In genomic region chr4:139637847-139638246, GRCm38 (mm10) we compare ENCODE assay signal across 35 mouse cellular contexts. TPM values are rescaled to one million over a fixed set of nuclear protein-coding genes. Genes with fewer than 3 reads are reported as not detected.
DNase-seq lines count a peak whose midpoint lies in the region; ATAC-seq and TF ChIP-seq lines count a peak whose summit lies in the region.
"Had no signal": no experiment of that assay in that cellular context is flagged by ENCODE, and none has a peak within 500 bp of the region (broad histone marks: within the 10 kb centered on the region; RNA-seq: fewer than 3 reads in every experiment).

No protein-coding gene starts in this region.

- no peaks in the 10 kb centered on the region for H3K79me3 ChIP-seq in C2C12 (ENCODE audit: low read depth)

- peak; percentile 34; the same call in 1 of the 2 replicates for ATAC-seq in intestine, embryonic 16.5 days
- no peak for ATAC-seq in intestine, embryonic 15.5 days
- peak; percentile 68 for ATAC-seq in intestine, postnatal 0 days
- no peak for ATAC-seq in inflammation-experienced regulatory T-cells, adult 6 months
- ATAC-seq in megakaryocyte-erythroid progenitor cell, adult 5-6 weeks (replicated peaks; ENCODE audit: low FRiP score, low TSS enrichment, poor library complexity, severe bottlenecking) = no peak
- ATAC-seq: activated CD4-positive, CD25-positive, alpha-beta regulatory T cell, adult 4 months; forebrain, embryonic 13.5 days; forebrain, embryonic 16.5 days; hindbrain, postnatal 0 days had no signal

- WGBS in intestine, embryonic 16.5 days = 75% methylated on average over 9 of the region's 9 CpGs
- WGBS in intestine, embryonic 15.5 days = 80% methylated on average over 9 of the region's 9 CpGs
- 46% methylated on average over 9 of the region's 9 CpGs for WGBS in intestine, postnatal 0 days

- no peak overlapping the region for H3K27ac ChIP-seq in intestine, embryonic 16.5 days (ENCODE audit: low read length)
- no peak overlapping the region for H3K27ac ChIP-seq in intestine, embryonic 15.5 days
- H3K27ac ChIP-seq in intestine, postnatal 0 days (ENCODE audit: low read depth, low read length) = no peak overlapping the region
- H3K27ac ChIP-seq: forebrain, embryonic 10.5 days; forebrain, embryonic 13.5 days; heart, adult 2 months; heart, embryonic 10.5 days; heart, embryonic 13.5 days; hindbrain, embryonic 14.5 days; hindbrain, postnatal 0 days had no signal

- no peaks in the 10 kb centered on the region for H3K79me2 ChIP-seq in C2C12 (ENCODE audit: control insufficient read depth, insufficient read depth)

- H3K4me2 ChIP-seq in intestine, embryonic 16.5 days (ENCODE audit: low read depth, low read length) = no peak overlapping the region
- no peak overlapping the region for H3K4me2 ChIP-seq in intestine, embryonic 15.5 days (replicated peaks)
- H3K4me2 ChIP-seq in intestine, postnatal 0 days (replicated peaks; ENCODE audit: low read depth) = no peak overlapping the region
- H3K4me2 ChIP-seq: forebrain, embryonic 13.5 days; heart, embryonic 13.5 days; hindbrain, embryonic 14.5 days had no signal

- H3K36me3 ChIP-seq in intestine, embryonic 16.5 days (ENCODE audit: control insufficient read depth, insufficient read depth, low read length) = no peaks in the 10 kb centered on the region
- H3K36me3 ChIP-seq in intestine, embryonic 15.5 days = no peaks in the 10 kb centered on the region
- H3K36me3 ChIP-seq in C2C12 (ENCODE audit: control insufficient read depth, insufficient read depth) = no peaks in the 10 kb centered on the region
- H3K36me3 ChIP-seq in intestine, postnatal 0 days (ENCODE audit: control insufficient read depth, insufficient read depth) = peaks cover 8% of the 10 kb centered on the region; the same call in 1 of the 2 replicates
- H3K36me3 ChIP-seq: heart, embryonic 13.5 days had no signal

- no peak overlapping the region for H3K4me3 ChIP-seq in intestine, embryonic 16.5 days (ENCODE audit: low read length)
- no peak overlapping the region for H3K4me3 ChIP-seq in intestine, embryonic 15.5 days (replicated peaks)
- H3K4me3 ChIP-seq in C2C12 (ENCODE audit: insufficient read depth, poor library complexity, severe bottlenecking) = no peak overlapping the region
- no peak overlapping the region for H3K4me3 ChIP-seq in intestine, postnatal 0 days (ENCODE audit: low read depth, low read length)
- H3K4me3 ChIP-seq: forebrain, embryonic 10.5 days; forebrain, embryonic 13.5 days; heart, adult 2 months; heart, embryonic 10.5 days; heart, embryonic 13.5 days had no signal

- H3K9me3 ChIP-seq in intestine, embryonic 16.5 days (ENCODE audit: control insufficient read depth, low read length) = no peaks in the 10 kb centered on the region
- H3K9me3 ChIP-seq in intestine, embryonic 15.5 days = no peaks in the 10 kb centered on the region
- H3K9me3 ChIP-seq in intestine, postnatal 0 days (ENCODE audit: control insufficient read depth) = no peaks in the 10 kb centered on the region
- H3K9me3 ChIP-seq: forebrain, embryonic 10.5 days; forebrain, embryonic 13.5 days; heart, embryonic 10.5 days; heart, embryonic 13.5 days had no signal

- peaks cover 51% of the 10 kb centered on the region for H3K27me3 ChIP-seq in intestine, embryonic 16.5 days (replicated peaks; ENCODE audit: control insufficient read depth, insufficient read depth, low read length)
- peaks cover 39% of the 10 kb centered on the region for H3K27me3 ChIP-seq in intestine, embryonic 15.5 days (replicated peaks)
- no peaks in the 10 kb centered on the region for H3K27me3 ChIP-seq in C2C12 (ENCODE audit: control insufficient read depth, insufficient read depth, insufficient read length)
- peaks cover 80% of the 10 kb centered on the region for H3K27me3 ChIP-seq in intestine, postnatal 0 days (replicated peaks; ENCODE audit: control insufficient read depth, insufficient read depth, low read length)
- H3K27me3 ChIP-seq: CH12.LX had no signal

- no peak overlapping the region for H3K9ac ChIP-seq in intestine, embryonic 16.5 days (ENCODE audit: low read depth, low read length)
- no peak overlapping the region for H3K9ac ChIP-seq in intestine, embryonic 15.5 days
- H3K9ac ChIP-seq in intestine, postnatal 0 days (ENCODE audit: low read depth, low read length) = no peak overlapping the region
- H3K9ac ChIP-seq: forebrain, embryonic 13.5 days; heart, embryonic 13.5 days; hindbrain, embryonic 14.5 days had no signal

- peak; percentile 30 for DNase-seq in 3T3-L1 (ENCODE audit: low read depth, low spot score)
- no peak for DNase-seq in layer of hippocampus, postnatal 36 days
- DNase-seq: adrenal gland, adult 8-10 months; adrenal gland, postnatal 25 days; cerebellum, adult 18-20 months; cerebellum, adult 9-11 months; cerebellum, postnatal 25 days; gastrocnemius, postnatal 10 days; gastrocnemius, postnatal 36 days; heart, adult 2 months; heart, postnatal 14 days; heart, postnatal 4 days had no signal

- H3K4me1 ChIP-seq in intestine, embryonic 16.5 days (ENCODE audit: control insufficient read depth, insufficient read depth, low read length) = peaks cover 15% of the 10 kb centered on the region
- H3K4me1 ChIP-seq in intestine, embryonic 15.5 days (replicated peaks) = peaks cover 15% of the 10 kb centered on the region
- H3K4me1 ChIP-seq in intestine, postnatal 0 days (replicated peaks; ENCODE audit: control insufficient read depth, insufficient read depth, low read length) = 0 out of 2 replicates have a peak, but pooled peaks cover 3% of the 10 kb centered on the region

- H3ac ChIP-seq in C2C12 (ENCODE audit: control insufficient read depth, insufficient read length, low read depth) = no peak overlapping the region

- TF ChIP-seq CTCF in C2C12 (IDR thresholded peaks at IDR 0.05; ENCODE audit: control insufficient read depth, insufficient read depth, insufficient read length) = no peak
- TF ChIP-seq CTCF in intestine, postnatal 0 days (IDR thresholded peaks at IDR 0.05; ENCODE audit: low read depth) = no peak

TF ChIP-seq in C2C12, 6 proteins besides CTCF, POLR2A, EP300 and RAD21:
- TF ChIP-seq MYOG (IDR thresholded peaks at IDR 0.05; ENCODE audit: control insufficient read depth, extremely low read depth, insufficient read length) (no peak), CEBPB (IDR thresholded peaks at IDR 0.05; ENCODE audit: low read depth) (no peak), MAX (IDR thresholded peaks at IDR 0.05) (peak; percentile 78), FOSL1 (IDR thresholded peaks at IDR 0.05; ENCODE audit: insufficient read depth, low read length, poor library complexity, severe bottlenecking) (no peak), MYOD1 (IDR thresholded peaks at IDR 0.05; ENCODE audit: control insufficient read depth, insufficient read length, low read depth) (no peak), USF1 (IDR thresholded peaks at IDR 0.05; ENCODE audit: low read depth) (no peak)

RNA-seq across cellular contexts. Expression of gene Aldh4a1, which starts 15.2 kb away (rescaled TPM):
- polyA plus RNA-seq in intestine, embryonic 16.5 days (2015; fragmentation: Nextera tagmentation; extraction: Ambion mirVana) = 13.7 and 17.2 TPM in 2 replicates
- polyA plus RNA-seq in intestine, embryonic 15.5 days (2015; fragmentation: Nextera tagmentation; extraction: Ambion mirVana) = 14.4 and 17.1 TPM in 2 replicates
- 6.7 TPM for polyA plus RNA-seq in C2C12 (2012; fragmentation: generic; extraction: Trizol)
- 3.5 and 3.9 TPM in 2 replicates for polyA plus RNA-seq in intestine, postnatal 0 days (2015; fragmentation: Nextera tagmentation; extraction: Ambion mirVana)
- 10 to 100 TPM in 1 of 3 experiments, 1 to 10 TPM in 2; 7.5 to 12.0 (median 8.6) TPM for polyA plus RNA-seq in inflammation-experienced regulatory T-cells, adult 6 months (2017; shearing (Covaris generic))
- total RNA-seq in megakaryocyte-erythroid progenitor cell, adult 5-6 weeks (2014; fragmentation: Nextera tagmentation) = 8.0 and 13.2 TPM in 2 replicates
- 9.9 and 13.3 TPM in 2 replicates for total RNA-seq in megakaryocyte-erythroid progenitor cell, adult 5-6 weeks (2017)
- total RNA-seq in layer of hippocampus, postnatal 36 days (2021) = 10 to 100 TPM; 19.0 to 20.1 TPM

RNA-seq across cellular contexts. Expression of gene Tas1r2, which starts 15.5 kb away (rescaled TPM):
- not detected in 2 replicates for polyA plus RNA-seq in intestine, embryonic 16.5 days (2015; fragmentation: Nextera tagmentation; extraction: Ambion mirVana)
- not detected in 2 replicates for polyA plus RNA-seq in intestine, embryonic 15.5 days (2015; fragmentation: Nextera tagmentation; extraction: Ambion mirVana)
- 1.2 TPM for polyA plus RNA-seq in C2C12 (2012; fragmentation: generic; extraction: Trizol)
- polyA plus RNA-seq in intestine, postnatal 0 days (2015; fragmentation: Nextera tagmentation; extraction: Ambion mirVana) = not detected in 2 replicates
- not detected for polyA plus RNA-seq in inflammation-experienced regulatory T-cells, adult 6 months (2017; shearing (Covaris generic))
- total RNA-seq in megakaryocyte-erythroid progenitor cell, adult 5-6 weeks (2014; fragmentation: Nextera tagmentation) = not detected in 2 replicates
- not detected in 2 replicates for total RNA-seq in megakaryocyte-erythroid progenitor cell, adult 5-6 weeks (2017)
- not detected for total RNA-seq in layer of hippocampus, postnatal 36 days (2021)
- total RNA-seq: adrenal gland, adult 8-10 months; adrenal gland, postnatal 25 days; CH12.LX; common myeloid progenitor, adult 5-6 weeks; gastrocnemius, adult 18-20 months; gastrocnemius, postnatal 10 days; gastrocnemius, postnatal 36 days; granulocyte monocyte progenitor cell, adult 5-6 weeks; heart, adult 2 months; heart, postnatal 14 days; heart, postnatal 4 days; hindbrain, postnatal 0 days; MEL had no signal
- polyA plus RNA-seq: activated CD4-positive, CD25-positive, alpha-beta regulatory T cell, adult 4 months; embryonic facial prominence, embryonic 14.5 days; forebrain, embryonic 10.5 days; forebrain, embryonic 13.5 days; forebrain, embryonic 16.5 days; heart, adult 2 months; heart, embryonic 10.5 days; heart, embryonic 13.5 days; heart, embryonic 16.5 days; hindbrain, embryonic 11.5 days; hindbrain, embryonic 14.5 days; hindbrain, postnatal 0 days had no signal

RNA-seq across cellular contexts. Expression of gene Gm21969, which starts 34.9 kb away (rescaled TPM):
- polyA plus RNA-seq in intestine, embryonic 16.5 days (2015; fragmentation: Nextera tagmentation; extraction: Ambion mirVana) = not detected in 2 replicates
- not detected in 2 replicates for polyA plus RNA-seq in intestine, embryonic 15.5 days (2015; fragmentation: Nextera tagmentation; extraction: Ambion mirVana)
- polyA plus RNA-seq in C2C12 (2012; fragmentation: generic; extraction: Trizol) = 0.01 TPM
- polyA plus RNA-seq in intestine, postnatal 0 days (2015; fragmentation: Nextera tagmentation; extraction: Ambion mirVana) = not detected in 2 replicates
- not detected for polyA plus RNA-seq in inflammation-experienced regulatory T-cells, adult 6 months (2017; shearing (Covaris generic))
- total RNA-seq in megakaryocyte-erythroid progenitor cell, adult 5-6 weeks (2014; fragmentation: Nextera tagmentation) = not detected in 2 replicates
- total RNA-seq in megakaryocyte-erythroid progenitor cell, adult 5-6 weeks (2017) = not detected in 2 replicates
- total RNA-seq in layer of hippocampus, postnatal 36 days (2021) = not detected
- total RNA-seq: adrenal gland, postnatal 25 days; CH12.LX; common myeloid progenitor, adult 5-6 weeks; gastrocnemius, adult 18-20 months; gastrocnemius, postnatal 10 days; gastrocnemius, postnatal 36 days; granulocyte monocyte progenitor cell, adult 5-6 weeks; heart, adult 2 months; heart, postnatal 14 days; heart, postnatal 4 days; hindbrain, postnatal 0 days; MEL had no signal
- polyA plus RNA-seq: activated CD4-positive, CD25-positive, alpha-beta regulatory T cell, adult 4 months; brain, embryonic 14.5 days; embryonic facial prominence, embryonic 14.5 days; forebrain, embryonic 10.5 days; forebrain, embryonic 13.5 days; forebrain, embryonic 16.5 days; heart, adult 2 months; heart, embryonic 10.5 days; heart, embryonic 13.5 days; heart, embryonic 16.5 days; hindbrain, embryonic 11.5 days; hindbrain, embryonic 14.5 days; hindbrain, postnatal 0 days had no signal

Comparison
In these comparisons a context has a peak if more than half of its experiments do, and no peak if none do; other contexts are left out.
1. ATAC-seq: peak in intestine, embryonic 16.5 days (single experiment) and intestine, postnatal 0 days (single experiment); none in intestine, embryonic 15.5 days (single experiment), inflammation-experienced regulatory T-cells, adult 6 months (single experiment) and megakaryocyte-erythroid progenitor cell, adult 5-6 weeks (single experiment).